Mouse (Mus musculus) midbrain, embryonic 10.5 days (tissue): ENCODE measurements at regions not wholly inside any gene's neighbourhood (a gene's known extent, or its start where the extent isn't known, plus 50 kb on each side); places are given as distances from the start of the nearest gene placed in this dataset.

Source experiments
- DNase-seq: peaks from one replicate; pipeline ENCODE4 v3.0.0-alpha.2; 2017; ENCODE audit warnings: low spot score
- H3K27ac ChIP-seq: fragments of 300-500 bp; sonication (generic); replicated peaks from 2 replicates; pipeline ENCODE4 v1.5.1; 2016; ENCODE audit warnings: mild to moderate bottlenecking
- H3K27me3 ChIP-seq: fragments of 300-500 bp; sonication (generic); 2 replicates; pipeline ENCODE4 v1.6.1; 2016; ENCODE audit warnings: low read depth, mild to moderate bottlenecking; ENCODE audit not compliant: poor library complexity, severe bottlenecking
- H3K36me3 ChIP-seq: fragments of 300-500 bp; sonication (generic); 2 replicates; pipeline ENCODE4 v1.6.1; 2016; ENCODE audit warnings: mild to moderate bottlenecking, moderate library complexity
- H3K4me1 ChIP-seq: fragments of 300-500 bp; sonication (generic); 2 replicates; pipeline ENCODE4 v1.6.1; 2016
- H3K4me3 ChIP-seq: fragments of 300-500 bp; sonication (generic); 2 replicates; pipeline ENCODE4 v1.5.1; 2016; ENCODE audit warnings: mild to moderate bottlenecking, moderate library complexity
- H3K9me3 ChIP-seq: fragments of 300-500 bp; sonication (generic); replicated peaks from 2 replicates; pipeline ENCODE4 v1.6.1; 2016; ENCODE audit warnings: mild to moderate bottlenecking
- WGBS: fragments of 180-500 bp; shearing (Covaris S2); methylation state at CpG from one replicate; pipeline ENCODE4 v1.1.7; 2016; 5-methylcytosine and 5-hydroxymethylcytosine counted together

DNA sequence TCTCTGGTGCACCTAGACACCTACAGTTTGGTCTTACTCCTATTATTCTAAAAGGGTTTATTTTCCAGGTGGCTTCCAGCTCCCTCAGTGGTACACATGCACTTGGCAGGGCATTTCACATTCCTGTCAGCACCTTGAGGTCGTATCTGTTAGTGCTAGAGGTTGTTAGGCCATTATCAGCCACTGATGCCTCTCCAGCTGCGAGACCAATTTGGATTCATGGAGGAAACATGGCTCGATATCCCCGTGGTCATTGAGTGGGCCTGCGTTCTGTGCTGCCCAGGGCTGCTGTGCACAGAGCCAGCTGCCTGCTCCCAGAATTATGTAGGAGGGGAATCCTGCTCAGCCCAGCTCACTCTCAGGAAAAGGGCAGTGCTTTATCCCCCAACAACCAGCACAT, 60.1 kb upstream of the Irx1 start:
- Histone ChIP-seq H3K4me1 (peaks cover 13% of the 10 kb centered on the region), H3K4me3 (no peak overlapping the region), H3K27ac (no peak overlapping the region), H3K9me3 (peaks cover 5% of the 10 kb centered on the region; the same call in 1 of the 2 replicates), H3K27me3 (no peaks in the 10 kb centered on the region), H3K36me3 (no peaks in the 10 kb centered on the region)
- DNase-seq: no peak
- WGBS: 85% methylated on average over 5 of the region's 5 CpGs

GRCm38 (mm10) chr13:72043930-72044470, 80.5 kb upstream of the Irx1 start:
- H3K36me3 ChIP-seq: no peaks in the 10 kb centered on the region
- H3K27ac ChIP-seq: no peak overlapping the region
- H3K4me1 ChIP-seq: no peaks in the 10 kb centered on the region
- DNase-seq: no peak
- WGBS: 90% methylated on average over 5 of the region's 5 CpGs
- H3K4me3 ChIP-seq: no peak overlapping the region
- no peaks in the 10 kb centered on the region for H3K27me3 ChIP-seq
- no peaks in the 10 kb centered on the region for H3K9me3 ChIP-seq

DNA sequence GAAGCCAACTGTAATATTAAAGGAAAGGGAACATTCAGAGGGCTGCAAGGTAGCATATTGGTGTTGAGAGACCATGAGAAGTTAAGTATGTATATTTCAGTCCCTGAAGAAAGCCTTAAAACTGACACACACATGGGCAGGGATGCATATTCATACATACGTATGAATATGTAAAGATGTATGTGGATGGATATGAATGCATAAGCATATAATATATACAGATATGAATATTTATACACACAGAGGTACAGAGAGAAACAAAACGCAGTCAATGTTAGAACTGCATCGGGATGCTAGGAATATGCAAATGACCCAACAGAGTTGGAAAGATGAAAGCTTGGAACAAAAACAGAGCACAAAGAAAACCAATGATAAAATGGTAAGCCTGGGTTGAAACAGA, 92.9 kb upstream of the Irx1 start:
- no peak overlapping the region for H3K27ac ChIP-seq
- 97% methylated on average over 3 of the region's 3 CpGs for WGBS
- DNase-seq: no peak
- H3K27me3 ChIP-seq: peaks cover 10% of the 10 kb centered on the region; the same call in 1 of the 2 replicates
- H3K4me3 ChIP-seq: no peak overlapping the region
- peaks cover 15% of the 10 kb centered on the region for H3K4me1 ChIP-seq
- no peaks in the 10 kb centered on the region for H3K36me3 ChIP-seq
- H3K9me3 ChIP-seq: no peaks in the 10 kb centered on the region

DNA sequence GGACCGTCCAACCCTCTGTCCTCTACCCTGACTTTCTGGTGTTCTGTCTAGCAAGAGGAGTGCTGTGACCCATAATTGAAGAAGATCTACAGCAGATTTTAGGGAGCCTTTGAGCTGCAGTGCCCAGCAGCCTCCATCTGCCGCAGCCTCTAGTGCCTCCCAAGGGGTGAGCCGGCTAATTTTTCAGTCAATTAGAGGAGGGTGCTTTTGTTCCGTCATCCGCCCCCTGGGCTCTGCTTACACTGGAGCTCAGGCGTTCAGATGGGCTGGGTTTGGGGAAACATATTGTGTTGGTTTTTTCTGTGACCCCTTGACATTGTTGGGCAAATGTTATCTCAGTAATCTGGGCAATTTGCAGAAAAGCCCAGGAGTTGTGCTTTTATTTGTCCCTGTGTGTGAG, 98.1 kb upstream of the Irx1 start:
- H3K27ac ChIP-seq: peak overlapping the region; percentile 23; the same call in 1 of the 2 replicates
- peaks cover 23% of the 10 kb centered on the region for H3K27me3 ChIP-seq
- H3K4me1 ChIP-seq: peaks cover 41% of the 10 kb centered on the region
- H3K36me3 ChIP-seq: no peaks in the 10 kb centered on the region
- DNase-seq: peak; percentile 15
- WGBS: 44% methylated on average over 6 of the region's 6 CpGs
- H3K9me3 ChIP-seq: no peaks in the 10 kb centered on the region
- H3K4me3 ChIP-seq: no peak overlapping the region

DNA sequence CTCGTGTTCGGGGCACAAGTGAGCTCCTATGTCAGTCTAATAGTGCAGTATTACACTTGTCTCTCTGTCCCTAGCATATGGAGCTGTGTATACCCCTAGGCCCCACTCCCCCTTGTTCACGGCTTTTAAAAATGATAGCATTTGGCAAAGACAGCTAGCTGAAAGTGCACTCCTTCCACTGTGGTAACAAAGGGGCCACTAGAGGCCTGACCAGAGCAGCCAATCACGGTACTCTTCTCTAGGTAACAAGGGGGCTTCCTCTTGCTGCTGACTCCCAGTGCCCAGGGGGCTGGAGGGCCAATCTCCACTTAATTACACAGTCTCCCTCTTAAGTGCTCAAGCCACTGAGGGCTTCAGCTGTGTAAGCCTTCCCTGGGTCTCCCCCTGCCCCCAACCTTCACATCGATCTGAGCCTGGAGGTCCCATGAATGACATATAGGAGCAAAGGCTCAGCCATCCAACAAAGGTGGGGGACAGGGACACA, 99.8 kb upstream of the Irx1 start:
- Histone ChIP-seq H3K4me3 (no peak overlapping the region), H3K27ac (peak overlapping the region; percentile 59), H3K27me3 (peaks cover 20% of the 10 kb centered on the region), H3K9me3 (no peaks in the 10 kb centered on the region), H3K36me3 (no peaks in the 10 kb centered on the region), H3K4me1 (peaks cover 41% of the 10 kb centered on the region)
- 61% methylated on average over 5 of the region's 5 CpGs for WGBS
- DNase-seq: peak; percentile 15

DNA sequence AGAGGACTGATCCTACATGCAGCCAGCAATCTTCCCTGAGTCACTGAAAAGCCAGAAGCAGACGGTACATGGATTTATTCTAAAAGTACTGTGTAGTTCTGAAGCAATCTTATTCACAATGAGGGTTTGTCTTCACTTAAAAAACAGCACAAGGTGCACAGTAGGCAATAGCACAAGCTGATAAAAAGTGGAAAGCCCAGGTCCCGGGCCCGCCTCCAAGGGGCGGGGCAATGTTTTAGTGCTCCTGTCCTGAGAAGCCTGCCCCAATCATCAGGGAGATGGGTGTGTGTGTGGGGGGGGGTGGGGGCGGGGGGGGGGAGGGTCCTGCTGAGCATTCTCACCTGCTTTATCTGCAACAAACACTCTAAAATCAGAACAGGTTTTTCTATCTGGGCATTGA, 133.1 kb upstream of the Irx1 start:
- Histone ChIP-seq H3K4me1 (0 out of 2 replicates have a peak, but pooled peaks cover 5% of the 10 kb centered on the region), H3K27me3 (no peaks in the 10 kb centered on the region), H3K36me3 (no peaks in the 10 kb centered on the region), H3K4me3 (no peak overlapping the region), H3K9me3 (no peaks in the 10 kb centered on the region), H3K27ac (no peak overlapping the region)
- WGBS: 74% methylated on average over 4 of the region's 5 CpGs
- no peak for DNase-seq

DNA sequence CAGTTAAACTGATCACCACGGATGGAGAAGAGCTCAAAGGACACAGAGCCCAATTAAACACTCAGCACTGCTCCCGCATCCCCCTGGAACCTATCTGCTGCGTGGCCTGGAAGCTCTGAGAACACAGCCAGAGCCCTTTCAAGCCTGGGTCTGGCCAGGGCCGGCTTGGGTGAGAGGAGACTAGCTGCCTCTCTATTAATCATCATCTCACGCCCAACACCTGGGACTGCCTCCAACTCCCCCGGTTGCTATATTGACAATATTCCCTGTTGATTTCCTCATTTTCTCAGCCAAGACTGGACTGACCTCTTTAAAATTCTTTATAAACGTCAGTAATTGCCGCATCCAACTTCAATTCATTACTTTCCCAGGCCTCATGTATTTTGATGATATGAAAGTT, 133.7 kb upstream of the Irx1 start:
- Histone ChIP-seq H3K27ac (no peak overlapping the region), H3K36me3 (no peaks in the 10 kb centered on the region), H3K4me1 (0 out of 2 replicates have a peak, but pooled peaks cover 5% of the 10 kb centered on the region), H3K27me3 (no peaks in the 10 kb centered on the region), H3K9me3 (no peaks in the 10 kb centered on the region), H3K4me3 (no peak overlapping the region)
- no peak for DNase-seq
- 76% methylated on average over 8 of the region's 8 CpGs for WGBS

- Histone ChIP-seq H3K4me3 (no peak overlapping the region), H3K4me1 (0 out of 2 replicates have a peak, but pooled peaks cover 5% of the 10 kb centered on the region), H3K27ac (no peak overlapping the region), H3K9me3 (no peaks in the 10 kb centered on the region), H3K36me3 (no peaks in the 10 kb centered on the region), H3K27me3 (no peaks in the 10 kb centered on the region)
- no peak for DNase-seq
- 93% methylated on average over 11 of the region's 11 CpGs for WGBS
Measured at GRCm38 (mm10) chr13:72097811-72098210, 134.3 kb upstream of the Irx1 start.

DNA sequence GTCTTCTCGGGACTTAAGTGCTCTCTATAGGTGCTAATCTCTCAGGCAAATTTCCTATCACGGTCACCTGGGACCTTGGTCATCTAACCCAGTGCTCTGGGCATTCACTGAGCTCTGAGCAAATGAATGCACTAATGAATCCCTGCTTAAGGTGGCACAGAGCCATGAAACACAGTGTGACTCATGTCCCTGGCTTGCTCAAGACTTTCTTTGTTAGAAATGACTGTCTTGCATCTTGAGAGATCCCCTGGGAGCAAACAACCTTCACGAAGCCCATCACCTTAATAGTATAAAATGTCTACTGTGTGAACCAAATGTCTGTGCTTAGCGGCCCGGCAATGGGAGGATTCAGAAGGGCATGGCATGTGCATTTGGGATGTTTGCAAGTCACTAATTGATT, 137.2 kb upstream of the Irx1 start:
- no peaks in the 10 kb centered on the region for H3K36me3 ChIP-seq
- H3K27me3 ChIP-seq: no peaks in the 10 kb centered on the region
- H3K27ac ChIP-seq: no peak overlapping the region
- no peaks in the 10 kb centered on the region for H3K9me3 ChIP-seq
- no peak overlapping the region for H3K4me3 ChIP-seq
- DNase-seq: no peak
- peaks cover 9% of the 10 kb centered on the region; the same call in 1 of the 2 replicates for H3K4me1 ChIP-seq
- 83% methylated on average over 5 of the region's 5 CpGs for WGBS

DNA sequence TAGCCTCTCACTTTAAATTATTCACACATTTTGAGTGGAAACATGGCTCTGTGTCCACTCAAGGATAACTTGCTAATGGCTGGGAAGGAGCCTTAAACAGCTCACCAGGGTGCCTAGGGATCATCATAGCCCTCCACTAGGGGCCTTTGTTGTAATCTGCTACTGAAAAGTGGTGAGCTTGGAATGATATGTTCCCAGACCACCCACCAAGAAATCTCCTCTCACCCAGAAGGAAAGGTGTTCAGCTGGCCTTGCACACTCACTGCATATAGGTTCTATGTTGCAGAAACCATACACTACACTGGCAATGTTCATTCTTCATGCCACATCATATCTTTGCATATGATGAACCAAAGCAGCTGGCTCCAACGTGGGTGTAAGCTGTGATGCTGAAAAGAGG, 145.1 kb upstream of the Irx1 start:
- no peaks in the 10 kb centered on the region for H3K9me3 ChIP-seq
- no peak for DNase-seq
- H3K4me3 ChIP-seq: no peak overlapping the region
- H3K27ac ChIP-seq: no peak overlapping the region
- H3K36me3 ChIP-seq: no peaks in the 10 kb centered on the region
- H3K27me3 ChIP-seq: peaks cover 8% of the 10 kb centered on the region
- H3K4me1 ChIP-seq: peaks cover 6% of the 10 kb centered on the region
- 69% methylated on average over 1 of the region's 1 CpGs for WGBS

DNA sequence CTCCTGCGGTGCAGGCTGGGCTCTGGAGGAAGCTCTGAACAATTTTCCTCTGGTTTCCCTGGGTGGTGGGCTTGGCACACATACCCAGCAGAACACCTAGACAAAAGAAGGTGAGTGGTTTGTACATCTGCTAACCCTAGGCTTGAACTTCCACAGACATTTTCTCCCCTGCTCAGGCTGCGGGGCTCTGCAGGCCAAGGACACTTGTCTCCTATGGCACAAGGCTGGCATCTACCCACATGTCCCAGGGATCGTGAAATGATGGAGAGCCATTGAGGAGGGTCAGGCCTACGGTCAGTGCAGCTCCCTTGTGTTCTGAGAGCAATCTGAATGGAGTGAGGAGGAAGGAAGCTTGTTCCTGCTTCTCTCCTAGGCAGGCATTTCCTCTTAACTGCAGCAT, 150.4 kb upstream of the Irx1 start:
- WGBS: 88% methylated on average over 4 of the region's 4 CpGs
- H3K27me3 ChIP-seq: peaks cover 49% of the 10 kb centered on the region
- no peak for DNase-seq
- H3K4me3 ChIP-seq: no peak overlapping the region
- H3K9me3 ChIP-seq: no peaks in the 10 kb centered on the region
- peaks cover 40% of the 10 kb centered on the region for H3K4me1 ChIP-seq
- no peaks in the 10 kb centered on the region for H3K36me3 ChIP-seq
- peak overlapping the region; percentile 67 for H3K27ac ChIP-seq

- H3K4me3 ChIP-seq: no peak overlapping the region
- H3K27me3 ChIP-seq: peaks cover 60% of the 10 kb centered on the region
- peak; percentile 57 for DNase-seq
- WGBS: 17% methylated on average over 10 of the region's 10 CpGs
- peaks cover 50% of the 10 kb centered on the region for H3K4me1 ChIP-seq
- peak overlapping the region; percentile 53 for H3K27ac ChIP-seq
- no peaks in the 10 kb centered on the region for H3K36me3 ChIP-seq
- no peaks in the 10 kb centered on the region for H3K9me3 ChIP-seq
Measured at GRCm38 (mm10) chr13:72114776-72115663, 151.5 kb upstream of the Irx1 start.

DNA sequence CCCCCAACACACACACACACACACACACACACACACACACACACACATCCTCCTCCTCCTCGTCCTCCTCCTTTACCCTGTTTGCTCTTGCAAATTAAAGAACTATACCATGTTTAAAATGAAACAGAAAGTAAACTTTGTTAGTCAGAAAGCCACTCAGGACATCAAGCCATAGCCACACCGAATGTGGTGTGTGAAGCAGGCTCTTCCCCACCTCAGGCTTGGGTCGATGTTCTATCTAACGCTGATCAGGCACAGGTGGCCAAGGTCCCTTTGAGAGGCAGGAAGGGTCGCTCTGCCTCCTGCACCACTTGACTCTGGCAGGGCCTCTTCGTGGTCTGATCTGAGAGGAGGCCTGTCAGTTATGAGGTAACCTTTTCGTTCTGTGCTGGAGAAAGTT, 156.9 kb upstream of the Irx1 start:
- WGBS: 12% methylated on average over 7 of the region's 7 CpGs
- Histone ChIP-seq H3K27me3 (peaks cover 99% of the 10 kb centered on the region), H3K9me3 (no peaks in the 10 kb centered on the region), H3K4me1 (peaks cover 78% of the 10 kb centered on the region), H3K36me3 (no peaks in the 10 kb centered on the region), H3K27ac (peak overlapping the region; percentile 81), H3K4me3 (peak overlapping the region; percentile 39; the same call in 1 of the 2 replicates)
- DNase-seq: no peak
